ENCODE assay signal across 15 mouse cellular contexts in the genomic region with DNA sequence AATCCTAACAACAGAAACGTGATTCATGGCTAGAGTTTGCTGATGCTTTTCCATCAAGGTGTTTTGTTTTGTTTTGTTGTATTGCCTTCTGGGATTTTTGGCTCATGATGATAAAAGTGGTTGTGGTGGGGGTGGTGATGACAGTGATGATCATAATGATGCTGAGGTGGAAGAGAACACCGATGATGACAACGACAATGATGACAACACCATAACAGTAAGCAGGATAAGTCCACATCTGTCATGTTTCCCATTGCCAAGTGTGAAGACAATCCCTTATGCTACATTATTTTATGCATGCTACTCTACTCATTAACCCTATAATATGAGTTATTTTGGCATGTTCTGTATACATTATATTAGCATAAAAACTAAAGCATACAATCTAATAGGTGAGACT.
"Had no signal": no experiment of that assay in that cellular context is flagged by ENCODE, and none has a peak within 500 bp of the region (broad histone marks: within the 10 kb centered on the region; RNA-seq: fewer than 3 reads in every experiment).

No protein-coding gene starts in this region.

- H3K36me3 ChIP-seq: neural tube, embryonic 15.5 days; stomach, embryonic 15.5 days had no signal

- H3K9ac ChIP-seq: neural tube, embryonic 15.5 days; stomach, embryonic 15.5 days had no signal

- H3K9me3 ChIP-seq: neural tube, embryonic 15.5 days; stomach, embryonic 15.5 days had no signal

- H3K4me3 ChIP-seq: neural tube, embryonic 15.5 days; stomach, embryonic 15.5 days had no signal

- H3K27me3 ChIP-seq: neural tube, embryonic 15.5 days; stomach, embryonic 15.5 days had no signal

- DNase-seq: retina, postnatal 1 day; right cerebral cortex, adult 18-20 months; right cerebral cortex, postnatal 14 days; right cerebral cortex, postnatal 25 days; right cerebral cortex, postnatal 4 days; spleen, adult 18-20 months; thymus, adult 18-20 months; thymus, adult 2 months; thymus, postnatal 14 days; thymus, postnatal 25 days; thymus, postnatal 36 days; thymus, postnatal 4 days had no signal

- H3K27ac ChIP-seq: neural tube, embryonic 15.5 days; stomach, embryonic 15.5 days; stomach, postnatal 0 days had no signal

- H3K4me2 ChIP-seq: neural tube, embryonic 15.5 days; stomach, embryonic 15.5 days had no signal

- H3K4me1 ChIP-seq: neural tube, embryonic 15.5 days; stomach, embryonic 15.5 days had no signal
